Mouse (Mus musculus) v-Abl transformed pro-B cells (cell line): ENCODE data around the gene Ube2cbp.

ENCODE experiments used
- in situ Hi-C, 2 experiments: fragments of 400-800 bp; cut with MboI; formaldehyde crosslinking; loops; one replicate each; pipeline ENCODE4 v1.15.1; 2025; ENCODE audit not compliant: unreplicated experiment in 2 of 2

Gene Ube2cbp

DNA sequence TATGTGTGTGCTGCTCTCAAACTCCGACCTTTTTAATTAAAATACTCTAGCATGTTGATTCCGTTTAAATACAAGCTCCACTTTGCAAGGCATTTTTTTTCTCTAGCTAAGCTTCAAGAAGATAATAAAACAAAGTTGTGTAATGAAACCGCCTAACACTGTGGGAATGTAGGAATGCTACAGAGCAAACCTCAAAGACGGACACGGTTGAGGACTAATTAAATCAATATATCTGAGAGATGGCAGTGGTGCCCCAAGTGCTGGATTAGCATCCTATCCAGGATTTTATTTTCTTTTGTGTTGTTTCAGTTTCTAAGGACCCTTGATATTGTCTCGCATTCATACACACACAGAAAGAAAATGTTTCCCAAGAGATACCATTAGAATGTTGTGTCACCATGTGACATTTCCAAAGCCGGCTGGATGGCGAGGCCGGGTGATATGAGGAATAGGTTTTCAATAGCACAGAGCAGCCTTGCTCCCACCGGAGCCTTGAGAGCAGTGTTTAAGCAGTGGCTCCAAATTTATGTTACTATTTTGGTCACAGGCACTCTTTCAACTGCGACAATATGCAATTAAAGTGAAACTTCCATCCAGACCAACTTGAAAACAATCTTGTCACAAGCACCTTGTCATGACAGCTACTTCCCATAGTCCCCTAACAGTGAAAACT, 26.3 kb downstream of the Ube2cbp start:
- in situ Hi-C loops: no loop called here

DNA sequence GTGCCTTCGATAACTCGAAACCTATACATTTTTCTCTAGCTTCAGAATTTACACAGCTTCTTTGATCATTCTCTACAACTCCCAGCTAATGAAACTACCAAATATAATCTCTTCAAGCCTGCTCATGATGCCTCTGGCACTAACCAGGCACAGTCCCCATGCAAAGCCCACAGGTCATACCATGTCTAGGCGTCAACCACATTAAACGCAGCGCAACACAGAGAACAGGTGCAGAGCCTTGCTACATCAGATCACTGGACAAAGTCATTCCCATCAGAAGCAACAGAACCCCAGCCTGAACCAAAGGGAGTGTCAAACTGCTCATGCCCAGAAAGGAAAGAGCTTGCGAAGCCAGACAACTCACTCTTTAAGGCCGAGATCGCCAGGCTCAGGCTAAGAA, 28.1 kb downstream of the Ube2cbp start:
- in situ Hi-C loops: no loop called here

DNA sequence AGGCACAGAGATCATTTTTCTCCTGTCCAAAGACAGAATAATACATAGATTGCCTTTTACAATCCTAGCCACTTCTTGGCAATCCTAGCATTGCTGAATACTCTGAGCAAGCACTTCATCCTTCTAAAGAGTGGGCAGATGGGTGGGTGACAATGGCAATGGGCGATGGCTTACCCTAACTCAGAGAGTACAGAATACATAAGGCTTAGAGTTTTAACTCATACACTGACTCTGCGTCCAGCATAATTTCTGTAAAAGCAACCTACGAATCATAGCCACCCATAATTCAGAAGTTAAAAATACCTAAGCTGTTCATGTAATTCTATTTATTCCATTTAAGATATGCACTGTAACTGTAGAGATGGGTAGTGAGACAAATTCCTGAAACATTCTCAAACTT, 29.2 kb downstream of the Ube2cbp start:
- in situ Hi-C loops: no loop called here

DNA sequence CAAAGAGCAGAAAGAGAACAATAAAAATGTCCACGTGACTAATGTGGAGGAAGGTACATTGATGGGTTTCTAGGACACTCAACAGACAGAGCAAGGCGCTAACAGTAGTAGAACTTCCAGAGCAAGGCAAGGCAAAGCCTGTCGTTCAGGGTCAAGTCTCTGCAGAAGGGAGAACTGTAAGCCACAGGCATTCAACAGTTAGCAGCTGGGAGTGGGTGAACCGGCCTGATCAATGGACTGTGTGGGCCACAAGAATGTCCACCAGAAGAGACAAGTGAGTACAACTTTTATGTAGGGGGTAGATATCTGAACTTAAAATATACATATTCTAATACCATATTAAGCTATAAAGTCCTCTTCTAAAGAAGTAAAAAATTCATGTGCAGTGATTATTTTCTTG, 41.4 kb downstream of the Ube2cbp start:
- in situ Hi-C loops: no loop called here

DNA sequence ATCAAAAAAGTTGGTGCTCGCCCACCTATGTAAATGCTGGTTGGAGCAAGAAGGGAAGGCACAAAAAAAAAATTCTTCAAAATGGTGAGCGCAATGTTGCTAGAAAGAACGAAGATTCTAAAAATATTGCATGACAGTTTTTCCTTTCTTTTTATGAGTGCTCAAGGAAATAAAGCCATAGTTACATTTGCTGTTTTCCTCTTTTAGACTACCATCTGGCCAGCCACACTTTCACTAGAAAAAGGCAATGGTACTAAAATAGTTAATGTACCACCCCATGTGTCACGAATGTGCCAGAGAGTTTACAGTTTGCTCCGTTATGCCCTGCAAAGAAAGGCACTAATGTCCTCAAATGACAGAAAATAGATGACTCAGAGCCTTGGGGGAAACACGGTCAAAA, 45.4 kb downstream of the Ube2cbp start:
- in situ Hi-C loops: no loop called here

DNA sequence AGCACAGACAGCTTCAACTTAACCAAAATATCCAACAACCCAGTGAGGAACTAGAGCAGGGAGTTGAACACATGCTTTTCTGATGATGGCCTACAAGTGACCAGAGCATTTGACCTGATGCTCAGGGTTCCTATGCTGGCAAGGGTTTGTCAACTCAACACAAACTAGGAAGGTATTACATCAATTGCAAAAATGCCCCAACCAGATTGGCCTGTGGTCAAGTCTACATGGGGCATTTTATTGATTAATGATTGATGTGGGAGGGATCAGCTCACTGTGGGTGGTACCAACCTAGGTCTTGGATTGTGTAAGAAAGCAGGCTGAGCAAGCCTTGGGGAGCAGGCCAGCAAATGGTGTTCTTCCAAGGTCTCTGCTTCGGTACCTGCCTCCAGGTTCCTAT, 46.8 kb downstream of the Ube2cbp start:
- in situ Hi-C loops: no loop called here

DNA sequence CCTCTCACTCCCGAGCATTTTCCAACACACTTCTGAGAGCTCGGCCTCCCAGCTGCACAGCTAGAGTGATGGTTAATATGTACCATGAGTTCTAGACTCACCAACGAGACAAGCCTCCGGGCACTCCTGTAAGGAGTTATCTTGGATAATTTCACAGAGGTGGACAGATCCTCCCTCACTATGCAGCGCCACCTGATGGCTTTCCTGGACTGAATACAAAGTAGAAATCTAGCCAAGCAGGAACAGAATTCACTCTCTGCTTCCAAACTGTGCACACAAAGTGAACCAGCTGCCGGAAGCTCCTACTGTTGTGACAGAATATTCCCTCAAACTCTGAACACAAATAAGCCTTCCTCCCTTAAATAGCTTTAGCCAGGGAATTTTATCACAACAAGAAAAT, 69.0 kb downstream of the Ube2cbp start:
- in situ Hi-C loops: no loop called here

DNA sequence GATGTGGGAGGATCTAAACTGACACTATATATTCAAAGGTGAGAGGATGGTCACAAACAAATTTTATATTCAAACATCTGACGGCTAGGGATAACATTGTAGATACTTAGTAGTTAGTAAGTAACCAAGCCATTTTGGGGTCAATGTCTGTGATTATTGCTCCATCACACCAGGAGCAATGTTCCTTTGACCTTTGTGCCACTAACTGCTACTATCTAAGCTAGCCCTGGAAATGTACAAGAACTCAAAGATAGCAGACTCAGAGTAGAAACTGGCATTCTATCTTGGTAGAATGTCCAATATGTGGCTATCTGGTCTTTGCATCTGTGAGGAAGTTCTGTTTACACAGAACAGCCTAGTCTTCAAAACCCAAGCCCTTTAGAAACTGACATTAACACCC, 69.7 kb downstream of the Ube2cbp start:
- in situ Hi-C loops: no loop called here

DNA sequence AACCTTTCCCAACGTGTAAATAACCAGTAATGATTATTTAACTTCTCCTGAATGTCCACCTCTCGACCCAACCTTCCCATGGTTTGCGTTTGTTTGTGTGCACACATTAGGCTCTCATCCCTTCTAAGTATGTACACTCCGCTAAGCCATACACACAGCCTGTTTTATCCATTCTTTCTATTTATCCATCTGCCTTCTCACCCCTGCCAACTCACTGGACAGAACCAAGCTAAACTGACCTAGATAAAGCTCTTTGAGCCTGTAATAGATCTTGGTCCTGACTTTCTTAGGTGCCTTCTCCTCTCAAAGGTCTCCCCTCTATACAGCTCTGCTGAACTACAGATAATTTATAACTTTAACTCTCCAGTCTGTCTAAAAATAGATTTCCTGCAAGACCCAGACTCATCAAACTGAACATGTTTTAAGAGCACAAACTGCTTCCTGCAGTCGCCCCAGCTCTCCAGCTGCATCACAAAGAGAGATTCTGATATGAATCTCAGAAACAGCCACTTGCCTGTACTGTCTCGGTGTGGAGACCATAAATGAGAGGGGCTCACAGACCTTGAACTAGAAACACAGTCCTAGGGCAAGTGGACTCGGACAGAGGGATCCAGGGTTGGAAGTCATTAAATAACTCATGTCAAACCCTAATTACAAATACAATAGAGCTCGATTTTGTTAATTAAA, 71.0 kb downstream of the Ube2cbp start:
- in situ Hi-C loops: no loop called here

DNA sequence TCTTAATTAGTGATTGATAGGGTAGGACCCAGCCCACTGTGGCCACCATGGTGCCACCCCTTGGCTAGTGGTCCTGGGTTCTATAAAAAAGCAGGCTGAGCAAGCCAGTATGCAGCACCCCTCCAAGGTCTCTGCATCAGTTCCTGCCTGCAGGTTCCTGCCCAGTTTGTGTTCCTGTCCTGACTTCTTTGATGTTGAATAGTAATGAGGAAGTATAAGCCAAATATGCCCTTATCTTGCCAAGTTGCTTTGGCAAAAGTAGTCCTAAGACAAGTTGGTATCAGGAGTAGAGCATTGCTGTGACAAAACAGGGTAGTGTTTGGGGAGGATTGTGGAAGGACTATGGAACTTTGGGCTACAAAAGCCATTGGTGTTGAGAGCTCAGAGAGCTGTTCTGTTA, 73.3 kb downstream of the Ube2cbp start:
- in situ Hi-C loops: no loop called here

DNA sequence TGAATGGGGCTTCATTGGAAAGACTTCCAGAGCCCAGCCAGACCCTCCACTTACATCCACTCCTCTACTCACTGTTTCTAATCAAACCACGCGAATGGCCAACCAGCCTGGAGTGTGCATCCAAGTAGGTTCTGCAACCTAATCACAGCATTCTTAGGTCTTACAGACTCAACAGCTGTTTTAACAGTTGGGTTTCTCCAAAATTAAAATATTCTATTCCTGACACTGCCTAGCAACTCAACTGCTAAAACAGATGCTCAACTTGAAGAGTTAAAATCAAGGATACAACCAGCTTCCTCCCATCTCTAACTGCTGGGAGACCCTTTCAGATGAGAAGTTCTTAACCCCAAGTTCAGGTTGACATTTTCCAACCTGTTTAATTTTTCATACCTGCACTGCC, 74.0 kb downstream of the Ube2cbp start:
- in situ Hi-C loops: no loop called here

DNA sequence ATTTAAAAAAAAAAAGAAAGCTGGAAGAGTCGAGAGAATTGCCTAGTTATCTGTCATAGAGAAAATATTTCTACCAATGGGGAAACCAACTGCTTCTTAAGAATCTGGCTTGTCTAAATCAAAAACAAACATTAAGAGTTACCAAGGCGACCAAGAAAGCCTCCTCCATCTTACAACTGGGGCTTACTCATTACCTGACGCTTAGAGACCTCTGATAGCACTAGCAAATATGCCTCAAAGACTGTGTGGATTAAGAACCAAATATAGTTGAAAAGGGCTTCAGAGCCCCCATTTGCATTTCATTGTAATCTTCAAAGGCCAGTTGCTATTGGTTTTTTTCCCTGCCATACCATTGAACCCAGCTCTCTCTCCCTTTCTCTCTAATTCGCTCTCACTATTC, 76.2 kb downstream of the Ube2cbp start:
- in situ Hi-C loops: no loop called here

DNA sequence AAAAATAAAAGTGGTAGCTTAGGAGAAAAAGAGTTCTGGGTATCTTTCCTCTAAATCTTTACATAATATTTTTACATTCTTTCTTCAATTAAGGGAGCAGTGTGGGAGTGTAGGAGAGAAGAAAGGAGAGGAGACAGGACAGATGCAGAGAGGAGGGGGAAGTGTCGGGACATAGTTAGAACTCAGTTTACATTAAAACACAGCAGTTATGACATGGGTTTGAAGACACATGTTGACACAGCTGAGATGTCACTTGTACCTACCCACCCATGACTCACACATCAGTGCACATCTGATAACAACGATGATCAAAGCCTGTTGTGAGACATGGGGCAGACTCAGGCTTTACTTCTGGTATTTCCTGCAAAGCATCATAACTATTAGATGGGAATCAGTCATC, 87.8 kb downstream of the Ube2cbp start:
- in situ Hi-C loops: no loop called here

DNA sequence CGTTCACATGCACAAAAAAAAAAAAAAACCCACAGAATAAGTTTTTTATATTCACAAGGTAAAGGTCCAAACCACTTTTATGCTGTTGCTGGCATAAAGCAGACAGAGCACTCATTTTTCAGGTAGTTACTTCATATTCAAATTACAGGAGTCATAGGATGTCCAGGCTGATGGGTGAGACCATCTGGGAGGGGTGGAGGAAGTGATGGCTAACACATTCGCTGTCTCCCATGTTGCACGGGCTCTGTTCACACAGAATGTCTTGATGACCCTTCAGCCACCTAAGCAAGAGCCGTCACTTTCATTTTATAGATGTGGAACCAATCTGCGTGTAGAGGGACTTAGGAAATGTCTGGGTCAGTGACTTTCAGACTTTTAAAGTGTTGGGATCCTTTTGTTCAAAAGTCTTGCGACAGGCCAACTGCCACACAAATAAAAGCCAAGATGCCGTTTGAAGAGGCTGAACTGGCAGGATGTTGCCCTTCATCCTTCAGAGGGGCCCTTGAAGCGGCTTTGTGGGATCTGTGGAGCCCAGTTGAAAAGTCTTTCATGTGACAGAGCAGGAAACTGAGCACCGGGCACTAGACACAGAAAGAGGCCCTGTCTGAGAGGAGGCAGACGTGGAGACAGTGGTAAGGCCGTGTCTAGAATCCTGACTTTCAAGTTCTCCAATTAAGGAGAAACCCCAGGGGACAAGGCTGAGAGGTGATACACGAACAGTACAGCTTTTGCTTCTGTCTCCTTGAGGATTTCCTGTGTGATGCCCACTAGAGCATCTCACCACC, 91.8 kb downstream of the Ube2cbp start:
- in situ Hi-C loops: no loop called here

DNA sequence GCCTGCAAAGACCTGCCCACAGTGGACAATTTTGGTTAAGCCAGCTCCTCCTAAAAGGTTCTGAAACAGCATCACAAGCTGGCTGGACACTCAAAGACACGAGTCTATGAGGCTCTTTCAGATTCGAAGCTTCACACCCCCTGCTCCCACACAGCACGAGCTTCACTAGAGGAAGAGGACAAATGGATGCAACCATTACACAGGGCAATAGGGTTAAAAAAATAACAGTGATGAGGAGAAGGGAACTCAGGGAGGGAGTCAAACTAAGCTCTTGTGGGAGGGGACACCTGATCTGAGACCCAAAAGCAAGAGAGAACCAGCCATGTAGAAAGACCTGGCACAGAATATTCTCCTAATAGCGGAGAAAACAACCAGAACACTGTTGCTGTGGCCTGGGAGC, 95.5 kb downstream of the Ube2cbp start:
- in situ Hi-C loops: no loop called here

DNA sequence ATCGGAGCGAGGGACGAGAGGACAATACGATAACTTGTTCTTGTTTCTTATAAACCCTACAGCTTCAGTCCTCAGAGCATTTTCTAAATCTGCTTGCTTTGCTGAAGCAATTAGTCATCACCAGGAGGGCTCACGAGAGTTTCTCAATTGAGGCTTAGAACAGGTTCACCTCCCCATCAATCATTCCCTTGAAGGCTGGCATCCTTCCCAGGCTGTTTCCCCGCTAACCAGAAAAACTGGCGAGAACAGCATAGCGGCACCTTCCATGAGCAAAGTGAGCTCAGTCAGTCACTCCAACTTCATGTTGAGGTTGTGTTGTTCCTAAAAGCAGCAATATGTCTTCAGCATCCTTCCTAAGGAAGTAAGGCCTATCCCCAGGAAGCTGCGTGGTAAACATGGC, 104.2 kb downstream of the Ube2cbp start:
- in situ Hi-C loops: no loop called here

DNA sequence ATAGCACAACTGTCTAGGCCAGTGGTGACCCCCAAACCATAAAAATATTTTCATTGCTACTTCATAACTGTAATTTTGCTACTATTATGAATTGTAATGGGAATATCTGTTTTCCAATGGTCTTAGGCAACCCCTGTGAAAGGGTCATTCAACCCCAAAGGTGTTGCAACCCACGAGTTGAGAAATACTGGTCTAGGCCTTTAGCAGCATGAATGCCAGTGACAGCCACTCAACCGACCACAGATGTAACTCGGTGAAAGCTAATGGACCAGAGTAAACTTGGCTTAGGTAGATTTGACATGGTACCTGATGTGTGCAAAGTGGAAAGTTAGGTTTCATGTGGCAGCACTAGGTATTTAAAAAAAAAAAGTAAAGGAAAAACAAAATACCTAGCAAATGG, 108.9 kb downstream of the Ube2cbp start:
- in situ Hi-C loops: no loop called here

DNA sequence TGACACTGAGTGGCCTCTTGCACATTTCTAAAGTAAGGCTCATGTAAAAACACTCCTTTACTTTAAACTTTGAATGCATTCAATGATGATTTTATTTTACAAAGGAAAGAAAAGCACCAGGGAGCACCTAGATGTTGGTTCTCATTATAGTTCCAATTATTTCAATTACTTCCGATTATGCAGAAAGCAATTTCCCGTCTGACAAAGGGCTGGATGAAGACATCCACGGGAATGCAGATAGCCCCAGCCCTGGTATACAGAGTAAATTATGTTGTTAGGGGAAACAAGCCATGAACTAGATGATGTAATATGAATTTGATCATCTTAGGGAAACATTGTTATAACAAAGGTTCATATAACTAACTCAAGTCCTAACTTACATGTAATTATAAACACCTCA, 113.3 kb downstream of the Ube2cbp start:
- in situ Hi-C loops: no loop called here

DNA sequence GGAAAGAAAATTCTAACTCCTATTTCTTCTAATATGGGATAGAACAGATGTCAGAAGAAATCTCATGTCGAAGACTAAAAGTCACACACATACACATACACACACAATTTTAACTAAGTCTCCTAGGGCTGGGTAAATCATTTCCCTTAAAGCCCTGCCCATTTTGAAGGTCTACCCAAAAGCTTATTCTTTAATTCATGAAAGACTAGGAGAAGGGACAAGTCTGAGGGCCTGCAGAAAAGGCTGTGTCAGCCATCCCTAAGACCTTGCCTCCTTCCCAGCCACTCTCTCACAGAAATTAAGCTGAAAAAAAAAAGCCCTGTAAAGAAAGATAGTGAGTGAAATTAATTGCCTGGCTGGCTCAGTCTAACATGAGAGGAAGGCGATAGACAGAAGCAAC, 128.0 kb downstream of the Ube2cbp start:
- in situ Hi-C loops: no loop called here

DNA sequence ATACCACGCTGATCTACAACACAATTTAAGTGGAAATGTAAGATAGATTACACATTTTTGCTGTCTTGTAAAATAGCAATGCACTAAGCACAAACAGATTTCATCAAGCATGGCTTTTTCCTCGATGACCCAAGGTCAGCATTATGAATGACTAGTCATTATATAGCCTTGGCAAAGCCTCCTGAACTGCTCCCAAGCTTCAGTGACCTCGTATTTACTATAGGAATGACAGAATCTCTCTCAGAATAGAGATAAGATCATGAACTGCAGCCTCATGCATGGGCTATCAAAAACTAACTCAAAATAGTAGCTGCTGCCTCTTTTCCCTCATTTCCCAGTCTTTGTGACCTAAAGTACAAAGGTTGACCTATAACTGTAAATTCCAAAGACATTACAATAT, 128.4 kb downstream of the Ube2cbp start:
- in situ Hi-C loops: no loop called here

DNA sequence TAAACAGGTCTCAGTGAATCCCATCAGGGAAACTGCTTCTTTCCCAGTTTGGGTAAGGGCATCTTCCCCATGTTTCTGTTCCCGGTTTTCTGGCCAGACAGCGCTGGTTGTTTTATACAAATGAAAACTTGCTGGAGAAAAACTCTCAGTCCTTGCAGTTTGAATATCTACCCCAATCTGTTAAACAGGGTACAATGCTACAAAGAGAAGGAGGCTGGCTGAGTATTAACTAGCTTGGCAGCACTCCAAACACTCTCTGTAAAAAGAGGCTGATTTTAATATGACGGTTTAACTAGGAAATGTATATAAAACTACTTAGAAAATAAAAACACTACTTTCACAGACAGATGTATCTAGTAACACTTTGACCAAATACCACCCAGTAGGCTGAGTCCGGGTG, 129.2 kb downstream of the Ube2cbp start:
- in situ Hi-C loops: no loop called here

DNA sequence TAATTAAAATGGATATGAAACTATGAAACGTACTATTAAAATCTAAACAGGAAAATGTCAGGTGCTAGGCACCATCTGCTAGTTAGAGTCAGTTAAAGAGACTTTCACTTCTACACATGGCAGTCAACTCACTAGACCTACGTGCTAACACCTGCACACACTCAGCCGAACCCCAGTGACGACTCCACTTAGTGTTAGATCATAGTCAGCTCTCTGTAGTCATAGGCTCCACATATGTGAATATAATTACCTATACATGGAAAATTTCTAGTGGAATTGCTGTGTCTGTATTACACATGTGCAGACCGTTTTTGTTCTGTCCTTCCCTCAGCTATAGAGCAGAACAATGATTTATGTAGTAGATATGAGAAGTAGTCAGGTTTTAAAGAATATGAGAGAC, 130.4 kb downstream of the Ube2cbp start:
- in situ Hi-C loops: no loop called here
